Mouse (Mus musculus): Measurements from ENCODE around the gene Ccl26.

DNA sequence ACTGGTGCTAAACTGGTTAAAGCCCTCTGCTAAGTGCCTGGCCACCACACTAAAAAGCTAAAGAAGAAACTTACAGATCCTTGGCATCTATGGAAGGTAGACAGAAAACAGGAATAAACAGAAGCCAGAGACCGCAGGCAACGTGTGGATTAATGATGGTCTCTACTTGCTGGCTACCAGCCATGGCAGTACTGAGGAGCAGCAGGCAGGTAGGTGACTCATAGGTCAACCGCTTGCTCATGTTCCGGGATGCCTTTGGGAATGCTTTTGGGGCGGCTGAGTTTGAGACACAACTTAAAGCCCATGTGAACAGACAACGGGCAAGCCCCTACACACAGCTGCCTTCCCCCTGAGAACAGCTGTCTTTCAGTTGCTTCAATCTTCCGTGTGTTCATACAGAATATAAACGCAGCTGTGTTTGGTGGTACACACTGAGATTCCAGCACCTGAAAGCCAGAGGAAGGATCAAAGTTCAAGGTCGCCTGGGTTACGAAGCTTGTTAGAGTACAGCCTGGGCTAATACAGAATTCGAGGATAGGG lies 32.0 kb downstream of the Ccl26 start:
- no peak for TF ChIP-seq CTCF (IDR thresholded peaks at IDR 0.05; ENCODE audit: insufficient read depth, low read length)
- TF ChIP-seq POLR2A (IDR thresholded peaks at IDR 0.05; ENCODE audit: borderline replicate concordance, extremely low read depth, low read depth, low read length), result no peak
